Mouse (Mus musculus) stomach, postnatal 0 days (tissue): Measurements from ENCODE around the gene Psapl1. TPM values are rescaled to one million over a fixed set of nuclear protein-coding genes. Genes with fewer than 3 reads are reported as not detected.

ENCODE experiments used
- ATAC-seq: fragments of 200-750 bp; cut with Nextera tagmentation; 2 replicates; pipeline ENCODE4 v1.8.0; 2017; ENCODE audit not compliant: low FRiP score, low TSS enrichment
- DNase-seq: peaks from one replicate; pipeline ENCODE4 v3.0.0-alpha.2; 2016; ENCODE audit warnings: low spot score
- H3K27ac ChIP-seq: fragments of 300-500 bp; sonication (generic); replicated peaks from 2 replicates; pipeline ENCODE4 v1.5.1; 2014; ENCODE audit warnings: mild to moderate bottlenecking, control low read depth
- H3K27me3 ChIP-seq: fragments of 300-500 bp; sonication (generic); 2 replicates; pipeline ENCODE4 v1.6.1; 2014; ENCODE audit warnings: low read length; ENCODE audit not compliant: control insufficient read depth, insufficient read depth
- H3K36me3 ChIP-seq: fragments of 300-500 bp; sonication (generic); 2 replicates; pipeline ENCODE4 v1.6.1; 2014; ENCODE audit warnings: low read length, mixed read lengths; ENCODE audit not compliant: control insufficient read depth, insufficient read depth
- H3K4me1 ChIP-seq: fragments of 300-500 bp; sonication (generic); replicated peaks from 2 replicates; pipeline ENCODE4 v1.6.1; 2014; ENCODE audit warnings: antibody characterized with exemption; ENCODE audit not compliant: control insufficient read depth, insufficient read depth
- H3K4me2 ChIP-seq: fragments of 300-500 bp; sonication (generic); replicated peaks from 2 replicates; pipeline ENCODE4 v1.6.1; 2014; ENCODE audit warnings: low read depth, mild to moderate bottlenecking, control low read depth, moderate library complexity
- H3K4me3 ChIP-seq: fragments of 300-500 bp; sonication (generic); 2 replicates; pipeline ENCODE4 v1.5.1; 2014; ENCODE audit warnings: low read depth, low read length, control low read depth
- H3K9ac ChIP-seq: fragments of 300-500 bp; sonication (generic); 2 replicates; pipeline ENCODE4 v1.6.1; 2014; ENCODE audit warnings: mild to moderate bottlenecking, low read length, control low read depth, mixed read lengths
- H3K9me3 ChIP-seq: fragments of 300-500 bp; sonication (generic); 2 replicates; pipeline ENCODE4 v1.6.1; 2016; ENCODE audit warnings: low read length; ENCODE audit not compliant: control insufficient read depth
- CTCF ChIP-seq: IDR thresholded peaks from 2 replicates; pipeline ENCODE4 v1.5.1; 2016; ENCODE audit warnings: antibody characterized with exemption, low read depth, mild to moderate bottlenecking, moderate library complexity
- EP300 ChIP-seq: optimal IDR thresholded peaks from 2 replicates; pipeline ENCODE3; 2016; ENCODE audit warnings: antibody characterized with exemption
- WGBS: fragments of 180-500 bp; shearing (Covaris S2); extraction: QIAGEN DNeasy Blood & Tissue Kit; methylation state at CpG from one replicate; pipeline ENCODE4 v1.1.7; 2014; 5-methylcytosine and 5-hydroxymethylcytosine counted together
- polyA plus RNA-seq: library from polyadenylated mRNA; unstranded; fragments of >200 nt; fragmentation: Nextera tagmentation; extraction: Ambion mirVana; gene quantifications from 2 replicates; pipeline ENCODE4 v1.2.1, GENCODE M21; 2015

The Psapl1 gene
- polyA plus RNA-seq, 1 experiment from 2014 or later, result 314 TPM

GRCm38 (mm10) chr5:36194631-36195030 is 9.2 kb upstream of the Psapl1 start:
- Histone ChIP-seq H3K9me3 (no peaks in the 10 kb centered on the region), H3K27me3 (no peaks in the 10 kb centered on the region), H3K4me2 (no peak overlapping the region), H3K4me1 (no peaks in the 10 kb centered on the region), H3K36me3 (no peaks in the 10 kb centered on the region), H3K4me3 (no peak overlapping the region), H3K27ac (peak overlapping the region; percentile 58), H3K9ac (no peak overlapping the region)
- WGBS, result 61% methylated on average over 4 of the region's 4 CpGs
- no peak for ATAC-seq
- TF ChIP-seq CTCF (no peak), EP300 (no peak)
- no peak for DNase-seq

- Histone ChIP-seq H3K36me3 (no peaks in the 10 kb centered on the region), H3K4me3 (no peak overlapping the region), H3K9ac (no peak overlapping the region), H3K4me1 (no peaks in the 10 kb centered on the region), H3K4me2 (no peak overlapping the region), H3K27ac (no peak overlapping the region), H3K27me3 (no peaks in the 10 kb centered on the region), H3K9me3 (no peaks in the 10 kb centered on the region)
- 75% methylated on average over 4 of the region's 4 CpGs for WGBS
- ATAC-seq (no peak), DNase-seq (no peak)
- no peak for TF ChIP-seq CTCF
- no peak for TF ChIP-seq EP300
Observed at GRCm38 (mm10) chr5:36195436-36195835, 8.4 kb upstream of the Psapl1 start.

- TF ChIP-seq EP300, result no peak
- Histone ChIP-seq H3K36me3 (no peaks in the 10 kb centered on the region), H3K9me3 (no peaks in the 10 kb centered on the region), H3K4me1 (0 out of 2 replicates have a peak, but pooled peaks cover 2% of the 10 kb centered on the region), H3K27me3 (no peaks in the 10 kb centered on the region), H3K27ac (no peak overlapping the region; the same call in 1 of the 2 replicates), H3K4me3 (no peak overlapping the region), H3K9ac (no peak overlapping the region), H3K4me2 (no peak overlapping the region)
- ATAC-seq, result no peak
- no peak for DNase-seq
- 75% methylated on average over 1 of the region's 1 CpGs for WGBS
Observed at GRCm38 (mm10) chr5:36199519-36199918, 4.3 kb upstream of the Psapl1 start.

- ATAC-seq, result peak; percentile 89
Observed at GRCm38 (mm10) chr5:36202781-36203180, 1.0 kb upstream of the Psapl1 start.

GRCm38 (mm10) chr5:36203421-36203820 is 400 bp upstream of the Psapl1 start:
- Histone ChIP-seq H3K4me1 (0 out of 2 replicates have a peak, but pooled peaks cover 2% of the 10 kb centered on the region), H3K4me2 (no peak overlapping the region; the same call in 1 of the 2 replicates), H3K9ac (peak overlapping the region; percentile 18; the same call in 1 of the 2 replicates), H3K9me3 (no peaks in the 10 kb centered on the region), H3K4me3 (no peak overlapping the region), H3K36me3 (no peaks in the 10 kb centered on the region), H3K27me3 (no peaks in the 10 kb centered on the region), H3K27ac (peak overlapping the region; percentile 92)
- ATAC-seq, result no peak
- WGBS, result 64% methylated on average over 5 of the region's 5 CpGs
- DNase-seq, result no peak
- TF ChIP-seq CTCF, result no peak
- TF ChIP-seq EP300, result no peak

More at GRCm38 (mm10) chr5:36202781-36203180, 1.0 kb upstream of the Psapl1 start:
- H3K27ac ChIP-seq, result peak overlapping the region; percentile 92
- 0 out of 2 replicates have a peak, but pooled peaks cover 2% of the 10 kb centered on the region for H3K4me1 ChIP-seq
- H3K27me3 ChIP-seq, result no peaks in the 10 kb centered on the region
- no peak for TF ChIP-seq EP300
- no peak for TF ChIP-seq CTCF
- no peak overlapping the region; the same call in 1 of the 2 replicates for H3K4me2 ChIP-seq
- 58% methylated on average over 5 of the region's 5 CpGs for WGBS
- no peaks in the 10 kb centered on the region for H3K9me3 ChIP-seq
- no peak overlapping the region for H3K4me3 ChIP-seq
- DNase-seq, result peak; percentile 75
- H3K9ac ChIP-seq, result no peak overlapping the region; the same call in 1 of the 2 replicates
- H3K36me3 ChIP-seq, result no peaks in the 10 kb centered on the region

GRCm38 (mm10) chr5:36205397-36205796 is 1.6 kb downstream of the Psapl1 start:
- Histone ChIP-seq H3K4me3 (peak overlapping the region; percentile 10), H3K27me3 (no peaks in the 10 kb centered on the region), H3K27ac (0 out of 2 replicates have a peak overlapping the region, but pooled peaks have one; percentile 13), H3K9ac (peak overlapping the region; percentile 8; the same call in 1 of the 2 replicates), H3K4me2 (peak overlapping the region; percentile 32), H3K4me1 (0 out of 2 replicates have a peak, but pooled peaks cover 2% of the 10 kb centered on the region), H3K9me3 (no peaks in the 10 kb centered on the region), H3K36me3 (no peaks in the 10 kb centered on the region)
- TF ChIP-seq CTCF, result no peak
- no peak for TF ChIP-seq EP300
- 60% methylated on average over 11 of the region's 11 CpGs for WGBS
- no peak for ATAC-seq
- DNase-seq, result no peak
